Mouse (Mus musculus): Measurements from ENCODE around the gene Col6a4. TPM values are rescaled to one million over a fixed set of nuclear protein-coding genes. Genes with fewer than 3 reads are reported as not detected.

The Col6a4 gene
- polyA plus RNA-seq, 1 experiment: 0.01 TPM

DNA sequence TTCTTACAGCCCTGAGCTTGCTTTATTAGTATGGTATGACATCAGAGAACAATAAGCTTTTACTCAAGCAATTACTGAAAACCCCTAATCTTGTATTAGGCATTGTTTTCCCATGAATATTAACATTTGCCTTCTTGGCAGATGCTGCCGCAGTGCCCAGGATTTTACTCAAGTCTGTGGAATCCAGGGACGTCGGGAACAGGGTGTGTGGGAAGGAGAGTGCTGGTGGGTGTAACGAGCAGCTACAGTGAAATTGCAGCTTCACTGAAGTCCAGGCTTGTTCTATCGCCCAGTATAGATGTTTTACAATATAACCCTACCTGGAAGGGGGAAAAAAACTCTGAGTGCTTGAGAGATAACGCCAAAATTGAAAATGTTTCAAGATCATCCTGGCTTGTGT lies 104.2 kb downstream of the Col6a4 start:
- Histone ChIP-seq H3K36me3 (ENCODE audit: control insufficient read depth, insufficient read depth) (no peaks in the 10 kb centered on the region), H3K4me3 (no peak overlapping the region), H3K4me2 (ENCODE audit: low read depth) (no peak overlapping the region), H3ac (ENCODE audit: control insufficient read depth, insufficient read length) (no peak overlapping the region), H3K27me3 (ENCODE audit: control insufficient read depth, insufficient read depth, insufficient read length) (no peaks in the 10 kb centered on the region), H3K79me2 (ENCODE audit: control insufficient read depth, insufficient read depth) (no peaks in the 10 kb centered on the region)
- TF ChIP-seq E2F4 (IDR thresholded peaks at IDR 0.05; ENCODE audit: insufficient read depth): no peak
- no peak for TF ChIP-seq TCF12 (IDR thresholded peaks at IDR 0.05; ENCODE audit: insufficient read depth, poor library complexity, severe bottlenecking)
- TF ChIP-seq CEBPB (IDR thresholded peaks at IDR 0.05; ENCODE audit: insufficient read depth, poor library complexity, severe bottlenecking): no peak
- no peak for TF ChIP-seq POLR2A (IDR thresholded peaks at IDR 0.05; ENCODE audit: insufficient read length, low read depth)
- TF ChIP-seq MAX (IDR thresholded peaks at IDR 0.05; ENCODE audit: low read depth): no peak
- no peak for TF ChIP-seq USF1 (IDR thresholded peaks at IDR 0.05; ENCODE audit: low read depth)
- TF ChIP-seq MYOG (IDR thresholded peaks at IDR 0.05; ENCODE audit: control insufficient read depth in 1 of 3, insufficient read depth in 1 of 3, insufficient read length in 2 of 3, low read depth in 2 of 3): no peak
- TF ChIP-seq SRF (IDR thresholded peaks at IDR 0.05; ENCODE audit: control insufficient read depth, insufficient read length, low read depth): no peak

DNA sequence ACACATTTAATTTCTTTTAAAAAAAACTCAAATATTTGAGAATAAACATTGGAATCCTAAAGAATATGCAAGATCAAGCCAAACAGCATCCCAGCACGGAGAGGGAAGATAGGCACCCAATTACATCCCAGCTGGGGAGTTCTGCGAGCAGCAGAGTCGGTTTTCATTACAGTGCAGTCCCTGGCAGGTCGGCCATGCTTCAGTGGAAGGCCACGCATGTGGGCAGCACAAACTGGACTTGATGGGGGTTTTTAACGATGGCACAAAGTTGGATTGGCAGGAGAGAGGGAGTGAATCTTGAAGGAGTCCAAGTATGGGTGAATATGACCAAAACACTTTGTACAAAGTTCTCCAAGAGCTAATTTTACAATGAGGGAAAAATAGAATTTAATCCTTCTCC lies 106.5 kb downstream of the Col6a4 start:
- Histone ChIP-seq H3K4me3 (no peak overlapping the region), H3ac (ENCODE audit: control insufficient read depth, insufficient read length) (no peak overlapping the region), H3K36me3 (ENCODE audit: control insufficient read depth, insufficient read depth) (no peaks in the 10 kb centered on the region), H3K4me2 (ENCODE audit: low read depth) (no peak overlapping the region), H3K27me3 (ENCODE audit: control insufficient read depth, insufficient read depth, insufficient read length) (no peaks in the 10 kb centered on the region), H3K79me2 (ENCODE audit: control insufficient read depth, insufficient read depth) (no peaks in the 10 kb centered on the region)
- TF ChIP-seq SRF (IDR thresholded peaks at IDR 0.05; ENCODE audit: control insufficient read depth, insufficient read length, low read depth) (no peak), CEBPB (IDR thresholded peaks at IDR 0.05; ENCODE audit: insufficient read depth, poor library complexity, severe bottlenecking) (no peak), E2F4 (IDR thresholded peaks at IDR 0.05; ENCODE audit: insufficient read depth) (no peak), POLR2AphosphoS2 (IDR thresholded peaks at IDR 0.05; ENCODE audit: insufficient read length, low read depth) (no peak), MAX (IDR thresholded peaks at IDR 0.05; ENCODE audit: low read depth) (no peak), MYOD1 (IDR thresholded peaks at IDR 0.05; ENCODE audit: control insufficient read depth in 1 of 3, insufficient read length in 2 of 3, low read depth in 2 of 3) (no peak), TCF3 (IDR thresholded peaks at IDR 0.05; ENCODE audit: insufficient read length, low read depth) (no peak), TCF12 (IDR thresholded peaks at IDR 0.05; ENCODE audit: insufficient read depth, poor library complexity, severe bottlenecking) (no peak)

DNA sequence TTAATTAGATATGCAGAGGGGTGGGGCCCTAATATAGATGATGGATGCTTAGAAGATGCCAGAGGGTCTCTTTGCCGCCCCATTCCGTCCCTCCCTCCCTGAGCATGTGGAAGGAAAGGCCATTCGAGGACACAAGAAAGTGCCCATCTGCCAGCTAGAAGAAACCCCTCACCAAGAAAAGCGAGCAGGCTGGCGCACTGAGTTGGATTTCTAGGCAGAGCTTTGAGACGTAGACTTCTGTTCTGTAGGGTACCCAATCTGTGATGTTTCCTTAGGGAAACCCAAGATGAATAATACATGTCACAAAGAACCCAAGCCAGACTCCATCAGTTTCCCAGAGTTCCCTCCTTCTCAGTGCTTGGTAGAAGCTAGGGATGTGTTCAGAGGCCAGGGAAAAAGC lies 107.1 kb downstream of the Col6a4 start:
- Histone ChIP-seq H3K27me3 (ENCODE audit: control insufficient read depth, insufficient read depth, insufficient read length) (no peaks in the 10 kb centered on the region), H3K4me2 (ENCODE audit: low read depth) (no peak overlapping the region), H3K4me3 (no peak overlapping the region), H3ac (ENCODE audit: control insufficient read depth, insufficient read length) (no peak overlapping the region), H3K36me3 (ENCODE audit: control insufficient read depth, insufficient read depth) (no peaks in the 10 kb centered on the region), H3K79me2 (ENCODE audit: control insufficient read depth, insufficient read depth) (no peaks in the 10 kb centered on the region)
- no peak for TF ChIP-seq CEBPB (IDR thresholded peaks at IDR 0.05; ENCODE audit: insufficient read depth, poor library complexity, severe bottlenecking)
- TF ChIP-seq USF1 (IDR thresholded peaks at IDR 0.05; ENCODE audit: low read depth): no peak
- no peak for TF ChIP-seq REST (IDR thresholded peaks at IDR 0.05; ENCODE audit: insufficient read depth, insufficient read length)
- no peak for TF ChIP-seq POLR2AphosphoS2 (IDR thresholded peaks at IDR 0.05; ENCODE audit: insufficient read length, low read depth)
- TF ChIP-seq POLR2A (IDR thresholded peaks at IDR 0.05; ENCODE audit: insufficient read length, low read depth): no peak
- no peak for TF ChIP-seq TCF3 (IDR thresholded peaks at IDR 0.05; ENCODE audit: insufficient read length, low read depth)
- no peak for TF ChIP-seq MYOD1 (IDR thresholded peaks at IDR 0.05; ENCODE audit: control insufficient read depth in 1 of 3, insufficient read length in 2 of 3, low read depth in 2 of 3)
- no peak for TF ChIP-seq MAX (IDR thresholded peaks at IDR 0.05; ENCODE audit: low read depth)
- no peak for TF ChIP-seq TCF12 (IDR thresholded peaks at IDR 0.05; ENCODE audit: insufficient read depth, poor library complexity, severe bottlenecking)
- TF ChIP-seq SRF (IDR thresholded peaks at IDR 0.05; ENCODE audit: control insufficient read depth, insufficient read length, low read depth): no peak
- no peak for TF ChIP-seq E2F4 (IDR thresholded peaks at IDR 0.05; ENCODE audit: insufficient read depth)
- TF ChIP-seq MYOG (IDR thresholded peaks at IDR 0.05; ENCODE audit: control insufficient read depth in 1 of 3, insufficient read depth in 1 of 3, insufficient read length in 2 of 3, low read depth in 2 of 3): no peak

DNA sequence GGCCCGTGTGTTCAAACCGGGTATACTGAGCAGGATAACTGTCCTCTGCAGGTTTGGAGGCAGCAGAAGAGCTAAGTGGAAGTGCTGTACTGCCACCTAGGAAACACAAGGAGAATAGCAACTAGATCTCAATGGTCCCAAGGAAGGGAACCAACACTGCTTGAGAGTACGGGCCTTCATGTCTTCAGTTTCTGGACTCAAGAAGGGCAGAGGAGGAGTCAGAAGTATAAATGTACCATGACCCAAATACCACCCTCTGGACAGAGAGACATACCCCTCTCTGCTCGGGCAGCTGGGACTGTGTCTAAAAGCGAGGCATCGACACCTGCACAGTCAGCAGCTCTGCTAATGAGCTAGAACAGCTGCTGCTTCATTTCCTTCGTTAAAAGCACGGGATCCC lies 108.5 kb downstream of the Col6a4 start:
- Histone ChIP-seq H3K4me2 (ENCODE audit: low read depth) (no peak overlapping the region), H3ac (ENCODE audit: control insufficient read depth, insufficient read length) (no peak overlapping the region), H3K27me3 (ENCODE audit: control insufficient read depth, insufficient read depth, insufficient read length) (no peaks in the 10 kb centered on the region), H3K79me2 (ENCODE audit: control insufficient read depth, insufficient read depth) (no peaks in the 10 kb centered on the region), H3K36me3 (ENCODE audit: control insufficient read depth, insufficient read depth) (no peaks in the 10 kb centered on the region), H3K4me3 (no peak overlapping the region)
- TF ChIP-seq MYOD1 (IDR thresholded peaks at IDR 0.05; ENCODE audit: control insufficient read depth in 1 of 3, insufficient read length in 2 of 3, low read depth in 2 of 3) (no peak), TCF12 (IDR thresholded peaks at IDR 0.05; ENCODE audit: insufficient read depth, poor library complexity, severe bottlenecking) (no peak), POLR2A (IDR thresholded peaks at IDR 0.05; ENCODE audit: insufficient read length, low read depth) (no peak), TCF3 (IDR thresholded peaks at IDR 0.05; ENCODE audit: insufficient read length, low read depth) (no peak), USF1 (IDR thresholded peaks at IDR 0.05; ENCODE audit: low read depth) (no peak), CEBPB (IDR thresholded peaks at IDR 0.05; ENCODE audit: insufficient read depth, poor library complexity, severe bottlenecking) (no peak), POLR2AphosphoS2 (IDR thresholded peaks at IDR 0.05; ENCODE audit: insufficient read length, low read depth) (no peak), MAX (IDR thresholded peaks at IDR 0.05; ENCODE audit: low read depth) (no peak), REST (IDR thresholded peaks at IDR 0.05; ENCODE audit: insufficient read depth, insufficient read length) (no peak), SRF (IDR thresholded peaks at IDR 0.05; ENCODE audit: control insufficient read depth, insufficient read length, low read depth) (no peak), MYOG (IDR thresholded peaks at IDR 0.05; ENCODE audit: control insufficient read depth in 1 of 3, insufficient read depth in 1 of 3, insufficient read length in 2 of 3, low read depth in 2 of 3) (no peak), E2F4 (IDR thresholded peaks at IDR 0.05; ENCODE audit: insufficient read depth) (no peak)
